Mouse (Mus musculus): Measurements from ENCODE around the gene Arl5c.

GRCm38 (mm10) chr11:98035977-98036377 lies 40.0 kb upstream of the Arl5c start:
- TF ChIP-seq CTCF (IDR thresholded peaks at IDR 0.05; ENCODE audit: low read depth) (no peak), EP300 (IDR thresholded peaks at IDR 0.05; ENCODE audit: low read depth) (no peak)

Data from heart, postnatal 0 days (tissue).